Mouse (Mus musculus) CH12.LX (cell line): Measurements from ENCODE around the gene Adamts15. TPM values are rescaled to one million over a fixed set of nuclear protein-coding genes. Genes with fewer than 3 reads are reported as not detected.
A peak's percentile ranks its signal among the peaks of the same experiment; 100 is the strongest.

Source experiments
- DNase-seq: peaks from one replicate; pipeline ENCODE4 v3.0.0-alpha.2; 2013; ENCODE audit errors: extremely low read depth
- H3K27ac ChIP-seq: 2 replicates; pipeline ENCODE4 v1.5.1; 2012; ENCODE audit warnings: low read depth, mild to moderate bottlenecking, control low read depth, moderate library complexity; ENCODE audit not compliant: insufficient read depth
- H3K27me3 ChIP-seq: replicated peaks from 2 replicates; pipeline ENCODE3; 2012; ENCODE audit warnings: inconsistent platforms
- H3K36me3 ChIP-seq, 2 experiments: replicated peaks in 1 of 2; 2 replicates each; pipeline versions ENCODE3 to v1.6.1; 2012; ENCODE audit warnings: inconsistent platforms in 1 of 2, low read length in 1 of 2, mild to moderate bottlenecking in 1 of 2, mixed read lengths in 1 of 2, moderate library complexity in 1 of 2; ENCODE audit not compliant: control insufficient read depth in 1 of 2, insufficient read depth in 1 of 2
- H3K4me1 ChIP-seq, 2 experiments: 2 replicates each; pipeline ENCODE4 v1.6.1; 2012; ENCODE audit warnings: inconsistent platforms in 1 of 2, moderate library complexity in 1 of 2; ENCODE audit not compliant: insufficient read depth in 2 of 2, control insufficient read depth in 1 of 2
- H3K4me2 ChIP-seq: 2 replicates; pipeline ENCODE4 v1.6.1; 2012; ENCODE audit warnings: low read depth, mild to moderate bottlenecking, control low read depth; ENCODE audit not compliant: poor library complexity, insufficient read depth, severe bottlenecking
- H3K4me3 ChIP-seq, 3 experiments: fragments of 150-350 bp in 1 of 3; sonication (generic) in 1 of 3; replicated peaks in 1 of 3; 2 replicates each; pipeline versions ENCODE3 to v1.5.1; 2011 to 2012; ENCODE audit warnings: low read depth in 2 of 3, low read length in 2 of 3, mild to moderate bottlenecking in 2 of 3, moderate library complexity in 2 of 3, control low read depth in 1 of 3, improper control_type of control experiment in 1 of 3, inconsistent platforms in 1 of 3, mixed read lengths in 1 of 3; ENCODE audit not compliant: poor library complexity in 1 of 3
- H3K79me2 ChIP-seq: replicated peaks from 2 replicates; pipeline ENCODE4 v1.6.1; 2012; ENCODE audit warnings: mild to moderate bottlenecking, moderate library complexity; ENCODE audit not compliant: control insufficient read depth, poor library complexity, insufficient read depth, severe bottlenecking; ENCODE audit errors: extremely low read depth
- H3K9ac ChIP-seq: 2 replicates; pipeline ENCODE4 v1.6.1; 2012; ENCODE audit warnings: low read depth, mild to moderate bottlenecking, control low read depth, moderate library complexity; ENCODE audit not compliant: insufficient read depth
- H3K9me3 ChIP-seq: replicated peaks from 2 replicates; pipeline ENCODE3; 2012; ENCODE audit warnings: low read length, inconsistent platforms, mixed read lengths
- BHLHE40 ChIP-seq: IDR thresholded peaks from 2 replicates; pipeline ENCODE4 v1.6.1; 2011; ENCODE audit warnings: mild to moderate bottlenecking, low read depth, low read length, improper control_type of control experiment
- CHD2 ChIP-seq: IDR thresholded peaks from 2 replicates; pipeline ENCODE4 v1.6.1; 2011; ENCODE audit warnings: low read length, improper control_type of control experiment
- CTCF ChIP-seq, 2 experiments: IDR thresholded peaks in 1 of 2; conservative IDR thresholded peaks in 1 of 2; 2 replicates each; pipeline ENCODE4 v1.5.1; 2011 to 2012; ENCODE audit warnings: low read depth in 2 of 2, low read length in 2 of 2, improper control_type of control experiment in 1 of 2, inconsistent platforms in 1 of 2, mild to moderate bottlenecking in 1 of 2, moderate library complexity in 1 of 2
- EP300 ChIP-seq: IDR thresholded peaks from 2 replicates; pipeline ENCODE4 v1.6.1; 2011; ENCODE audit warnings: low read length, improper control_type of control experiment
- ETS1 ChIP-seq: conservative IDR thresholded peaks from 2 replicates; pipeline ENCODE4 v1.6.1; 2012; ENCODE audit warnings: low read depth, mild to moderate bottlenecking, inconsistent platforms, low read length, improper control_type of control experiment, moderate library complexity
- GABPA ChIP-seq: IDR thresholded peaks from 2 replicates; pipeline ENCODE4 v1.6.1; 2012; ENCODE audit warnings: low read depth, low read length, improper control_type of control experiment, inconsistent platforms; ENCODE audit not compliant: insufficient replicate concordance
- HCFC1 ChIP-seq: IDR thresholded peaks from 2 replicates; pipeline ENCODE4 v1.6.1; 2012; ENCODE audit warnings: low read depth, mild to moderate bottlenecking, inconsistent platforms, low read length, improper control_type of control experiment
- IRF4 ChIP-seq: IDR thresholded peaks from 2 replicates; pipeline ENCODE4 v1.6.1; 2014; ENCODE audit warnings: low read depth, mild to moderate bottlenecking, inconsistent platforms, low read length, improper control_type of control experiment
- JUN ChIP-seq: IDR thresholded peaks from 2 replicates; pipeline ENCODE4 v1.6.1; 2011; ENCODE audit warnings: low read depth, mild to moderate bottlenecking, low read length, improper control_type of control experiment, moderate library complexity; ENCODE audit not compliant: insufficient read depth
- JUND ChIP-seq: conservative IDR thresholded peaks from 2 replicates; pipeline ENCODE4 v1.6.1; 2011; ENCODE audit warnings: low read depth, low read length, improper control_type of control experiment
- MAFK ChIP-seq: IDR thresholded peaks from 2 replicates; pipeline ENCODE4 v1.6.1; 2011; ENCODE audit warnings: low read length, improper control_type of control experiment; ENCODE audit not compliant: insufficient replicate concordance
- MAX ChIP-seq: IDR thresholded peaks from 2 replicates; pipeline ENCODE4 v1.6.1; 2011; ENCODE audit warnings: low read length, improper control_type of control experiment
- MEF2A ChIP-seq: IDR thresholded peaks from 2 replicates; pipeline ENCODE4 v1.6.1; 2014; ENCODE audit warnings: low read depth, mild to moderate bottlenecking, inconsistent platforms, low read length, improper control_type of control experiment, borderline replicate concordance
- MXI1 ChIP-seq: IDR thresholded peaks from 2 replicates; pipeline ENCODE4 v1.6.1; 2011; ENCODE audit warnings: mild to moderate bottlenecking, low read depth, low read length, improper control_type of control experiment
- NELFE ChIP-seq: IDR thresholded peaks from 2 replicates; pipeline ENCODE4 v1.6.1; 2011; ENCODE audit warnings: low read depth, low read length, improper control_type of control experiment
- POLR2A ChIP-seq: IDR thresholded peaks from 2 replicates; pipeline ENCODE4 v1.6.1; 2011; ENCODE audit warnings: low read depth, mild to moderate bottlenecking, improper control_type of control experiment, low read length
- POLR2AphosphoS2 ChIP-seq: IDR thresholded peaks from 2 replicates; pipeline ENCODE4 v1.6.1; 2011; ENCODE audit warnings: low read depth, low read length, improper control_type of control experiment
- RAD21 ChIP-seq: IDR thresholded peaks from 2 replicates; pipeline ENCODE4 v1.6.1; 2011; ENCODE audit warnings: low read depth, mild to moderate bottlenecking, low read length, improper control_type of control experiment, moderate library complexity
- RCOR1 ChIP-seq: conservative IDR thresholded peaks from 2 replicates; pipeline ENCODE4 v1.6.1; 2012; ENCODE audit warnings: low read depth, mild to moderate bottlenecking, inconsistent platforms, low read length, improper control_type of control experiment
- SIN3A ChIP-seq: IDR thresholded peaks from 2 replicates; pipeline ENCODE4 v1.6.1; 2012; ENCODE audit warnings: low read length, improper control_type of control experiment, inconsistent platforms
- SMC3 ChIP-seq: IDR thresholded peaks from 2 replicates; pipeline ENCODE4 v1.6.1; 2011; ENCODE audit warnings: low read depth, low read length, improper control_type of control experiment
- TBP ChIP-seq: conservative IDR thresholded peaks from 2 replicates; pipeline ENCODE4 v1.6.1; 2011; ENCODE audit warnings: low read depth, low read length, improper control_type of control experiment
- TCF12 ChIP-seq: IDR thresholded peaks from 2 replicates; pipeline ENCODE4 v1.6.1; 2014; ENCODE audit warnings: low read depth, mild to moderate bottlenecking, inconsistent platforms, low read length, improper control_type of control experiment
- UBTF ChIP-seq: IDR thresholded peaks from 2 replicates; pipeline ENCODE4 v1.6.1; 2012; ENCODE audit warnings: low read depth, mild to moderate bottlenecking, inconsistent platforms, low read length, improper control_type of control experiment, moderate library complexity
- ZC3H11A ChIP-seq: IDR thresholded peaks from 2 replicates; pipeline ENCODE4 v1.6.1; 2012; ENCODE audit warnings: low read depth, mild to moderate bottlenecking, inconsistent platforms, low read length, improper control_type of control experiment
- ZMIZ1 ChIP-seq: IDR thresholded peaks from 2 replicates; pipeline ENCODE4 v1.6.1; 2012; ENCODE audit warnings: low read depth, mild to moderate bottlenecking, inconsistent platforms, low read length, improper control_type of control experiment
- ZNF384 ChIP-seq: IDR thresholded peaks from 2 replicates; pipeline ENCODE4 v1.6.1; 2012; ENCODE audit warnings: low read depth, low read length, improper control_type of control experiment, inconsistent platforms
- dilution Hi-C: fragments of 300-500 bp; cut with MboI; formaldehyde crosslinking; loops from 2 replicates; pipeline ENCODE4 v1.14.3; 2020; ENCODE audit warnings: low sequenced_read_pairs; ENCODE audit not compliant: extremely low pct_unique_long_range_greater_than_20kb, extremely low pct_ligation_motif_present
- in situ Hi-C: fragments of 300-500 bp; cut with MboI; formaldehyde crosslinking; loops from 3 replicates; pipeline ENCODE4 v1.14.3; 2019; ENCODE audit warnings: low sequenced_read_pairs, low pct_ligation_motif_present, low pct_unique_long_range_greater_than_20kb, mixed read lengths
- polyA plus RNA-seq: library from polyadenylated mRNA; unstranded; fragments of >175 nt; gene quantifications from 2 replicates; pipeline ENCODE4 v1.2.1, GENCODE M21; 2012; ENCODE audit warnings: low read depth; ENCODE audit not compliant: insufficient read length
- total RNA-seq, 2 experiments: library from RNA; depleted of rRNA; stranded (reverse); fragments of 300-350 nt in 1 of 2; fragments of >200 nt in 1 of 2; gene quantifications; 2 replicates each; pipeline ENCODE4 v1.2.3; 2012 to 2014

Gene Adamts15
- total and polyA plus RNA-seq, 3 experiments: not detected

DNA sequence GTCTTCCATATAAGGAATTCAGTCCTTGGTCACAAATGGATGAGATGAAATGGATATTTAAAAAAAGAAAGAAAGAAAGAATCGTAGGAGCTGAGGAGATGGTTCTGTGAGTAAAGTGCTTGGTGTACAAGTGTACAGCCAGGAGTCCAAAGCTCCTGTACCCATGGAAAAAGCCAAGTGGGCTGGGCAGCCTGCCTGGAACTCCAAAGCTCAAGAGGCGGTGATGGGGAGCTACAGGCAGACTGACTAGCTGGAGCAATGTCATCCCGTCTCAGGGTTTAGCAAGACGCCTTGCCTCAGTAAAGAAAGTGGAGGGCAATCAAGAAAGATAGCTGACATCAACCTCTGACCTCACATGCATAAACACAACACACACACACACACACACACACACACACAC lies 41.5 kb upstream of the Adamts15 start:
- Histone ChIP-seq H3K4me2 (no peak overlapping the region), H3K4me1 (no peaks in the 10 kb centered on the region), H3K4me3 (no peak overlapping the region), H3K79me2 (no peaks in the 10 kb centered on the region), H3K9me3 (no peaks in the 10 kb centered on the region), H3K27me3 (no peaks in the 10 kb centered on the region), H3K36me3 (no peaks in the 10 kb centered on the region), H3K9ac (no peak overlapping the region), H3K27ac (no peak overlapping the region)
- DNase-seq: no peak
- dilution Hi-C loops: no loop called here
- in situ Hi-C loops: no loop called here
- TF ChIP-seq ZMIZ1 (no peak), TCF12 (no peak), ZNF384 (no peak), RAD21 (no peak), CTCF (conservative IDR thresholded peaks at IDR 0.05 in 1 of 2, IDR thresholded peaks at IDR 0.05 in 1 of 2; ENCODE audit: low read depth in 2 of 2, low read length in 2 of 2) (no peak)

DNA sequence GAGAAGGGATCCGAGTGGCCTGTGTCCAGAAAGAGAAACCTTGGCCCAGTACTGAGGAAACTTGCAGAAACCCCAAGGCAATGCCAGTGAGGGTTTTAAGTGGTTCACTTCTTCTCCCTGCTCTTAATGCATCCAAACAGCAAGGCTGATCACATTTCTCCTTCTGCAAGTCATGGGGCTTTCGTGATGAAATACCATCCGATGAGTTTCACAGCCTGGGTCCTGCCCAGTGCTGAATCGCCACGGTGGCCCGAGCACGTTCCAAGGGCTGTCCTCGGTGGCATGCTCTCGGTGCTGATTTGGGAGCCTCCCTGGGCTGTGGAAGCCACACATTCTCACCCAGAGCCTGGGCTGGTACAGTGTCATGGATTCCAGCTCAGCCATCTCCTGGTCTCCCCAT lies 33.0 kb upstream of the Adamts15 start:
- Histone ChIP-seq H3K4me2 (no peak overlapping the region), H3K9ac (no peak overlapping the region), H3K27ac (no peak overlapping the region), H3K27me3 (no peaks in the 10 kb centered on the region), H3K9me3 (no peaks in the 10 kb centered on the region), H3K79me2 (no peaks in the 10 kb centered on the region), H3K36me3 (no peaks in the 10 kb centered on the region), H3K4me3 (no peak overlapping the region), H3K4me1 (no peaks in the 10 kb centered on the region)
- in situ Hi-C loops: no loop called here
- dilution Hi-C loops: no loop called here
- TF ChIP-seq BHLHE40 (no peak), EP300 (no peak), JUND (no peak), ZNF384 (no peak), SIN3A (no peak), POLR2AphosphoS2 (no peak), MAFK (no peak), HCFC1 (no peak), UBTF (no peak)
- no peak for DNase-seq

DNA sequence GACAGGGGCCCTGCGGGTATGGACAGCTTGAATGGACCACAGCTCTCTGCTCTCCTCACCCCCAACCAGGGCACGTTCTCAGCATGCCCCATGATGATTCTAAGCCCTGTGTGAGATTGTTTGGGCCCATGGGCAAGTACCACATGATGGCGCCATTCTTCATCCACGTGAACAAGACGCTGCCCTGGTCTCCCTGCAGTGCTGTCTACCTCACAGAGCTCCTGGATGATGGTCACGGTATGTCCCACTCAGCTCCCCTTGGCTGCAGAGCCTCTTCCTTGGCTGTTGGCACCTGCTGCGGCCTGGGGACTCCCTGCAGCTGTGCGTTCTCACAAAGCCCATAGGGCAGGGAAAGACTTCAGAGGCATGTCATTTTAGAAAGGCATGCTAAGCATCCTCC lies 31.0 kb upstream of the Adamts15 start:
- Histone ChIP-seq H3K4me2 (no peak overlapping the region), H3K9me3 (no peaks in the 10 kb centered on the region), H3K36me3 (no peaks in the 10 kb centered on the region), H3K79me2 (no peaks in the 10 kb centered on the region), H3K9ac (no peak overlapping the region), H3K4me3 (no peak overlapping the region), H3K27me3 (no peaks in the 10 kb centered on the region), H3K4me1 (no peaks in the 10 kb centered on the region), H3K27ac (no peak overlapping the region)
- peak; percentile 27 for DNase-seq
- in situ Hi-C loops: loop anchor here (5.0 kb wide), 1 partner anchor 134 kb away; no protein-coding TSS in a partner anchor
- dilution Hi-C loops: no loop called here
- no peak for TF ChIP-seq IRF4
- TF ChIP-seq ZC3H11A: no peak
- peak; percentile 67 for TF ChIP-seq SMC3
- TF ChIP-seq NELFE: no peak
- TF ChIP-seq RCOR1: no peak
- TF ChIP-seq ETS1: no peak
- TF ChIP-seq MAX: 0 out of 2 replicates have a peak, but pooled peaks have one; percentile 30
- TF ChIP-seq MEF2A: no peak
- TF ChIP-seq TBP: no peak
- TF ChIP-seq ZNF384: no peak
- TF ChIP-seq POLR2A: no peak
- peak in 1 of 2 experiments; percentile 59; a peak in 2 of 4 replicates for TF ChIP-seq CTCF (conservative IDR thresholded peaks at IDR 0.05 in 1 of 2, IDR thresholded peaks at IDR 0.05 in 1 of 2; ENCODE audit: low read depth in 2 of 2, low read length in 2 of 2)
- TF ChIP-seq TCF12: no peak
- no peak for TF ChIP-seq JUN
- no peak for TF ChIP-seq MXI1
- TF ChIP-seq BHLHE40: peak; percentile 32; the same call in 1 of the 2 replicates
- TF ChIP-seq RAD21: peak; percentile 29
- no peak for TF ChIP-seq GABPA
- TF ChIP-seq CHD2: no peak
